Mouse (Mus musculus) Patski (cell line): ENCODE measurements around the gene Trim8. TPM values are rescaled to one million over a fixed set of nuclear protein-coding genes. Genes with fewer than 3 reads are reported as not detected.

ENCODE experiments used
- ATAC-seq: fragments of 100-300 bp; one replicate; pipeline ENCODE4 v1.8.0; 2021
- CTCF ChIA-PET: fragments of 350-600 bp; sonication (Branson Sonifier 250); formaldehyde crosslinking; loops from one replicate; lab custom pipeline; 2022; ENCODE audit warnings: inconsistent platforms; lab: Charles Lee
- POLR2A ChIA-PET: fragments of 350-600 bp; sonication (Branson Sonifier 250); formaldehyde crosslinking; loops from one replicate; lab custom pipeline; 2022; ENCODE audit warnings: antibody characterized with exemption, inconsistent platforms; lab: Charles Lee
- DNase-seq: peaks from one replicate; pipeline ENCODE4 v3.0.0-alpha.2; 2011; ENCODE audit warnings: low read depth, low spot score
- H3K27me3 ChIP-seq: fragments of 371-371 bp; one replicate; pipeline ENCODE4 v1.5.1; 2021
- CTCF ChIP-seq: fragments of 100-300 bp; IDR thresholded peaks from one replicate; pipeline ENCODE4 v1.5.1; 2021
- in situ Hi-C: fragments of 300-500 bp; cut with MboI; formaldehyde crosslinking; loops from 3 replicates; pipeline ENCODE4 v1.11.1; 2018; ENCODE audit warnings: low pct_unique_long_range_greater_than_20kb, mixed read lengths
- polyA plus RNA-seq: library from polyadenylated mRNA; unstranded; gene quantifications from one replicate; pipeline ENCODE4 v1.2.3, GENCODE M21; 2021

The Trim8 gene
- polyA plus RNA-seq, 1 experiment from 2014 or later = 89.9 TPM

- ChIA-PET POLR2A (interaction anchor here (0.6 to 19.4 kb wide), 11 partner anchors 9 to 106 kb away, joined by 3 to 388 read pairs (median 4); partner anchors contain the start of gene Sufu), CTCF (interaction anchor here (1.5 to 8.1 kb wide), 4 partner anchors 12 to 106 kb away, joined by 4 to 73 read pairs (median 14); partner anchors contain the start of gene Sufu)
- in situ Hi-C loops = loop anchor here (5.0 kb wide), 1 partner anchor 35 kb away; no protein-coding TSS in a partner anchor
- no peak for ATAC-seq
- H3K27me3 ChIP-seq = no peaks in the 10 kb centered on the region
- DNase-seq = no peak
- no peak for TF ChIP-seq CTCF
Measured at GRCm38 (mm10) chr19:46502471-46503166, 1.1 kb downstream of the Trim8 start.

GRCm38 (mm10) chr19:46503351-46504084 lies 2.0 kb downstream of the Trim8 start:
- TF ChIP-seq CTCF = no peak
- ChIA-PET CTCF (interaction anchor here (1.2 to 8.1 kb wide), 5 partner anchors 11 to 35 kb away, joined by 4 to 73 read pairs (median 5); no protein-coding TSS in a partner anchor), POLR2A (interaction anchor here (0.6 to 19.4 kb wide), 9 partner anchors 9 to 88 kb away, joined by 3 to 388 read pairs (median 4); no protein-coding TSS in a partner anchor)
- peak; percentile 13 for ATAC-seq
- peak; percentile 79 for DNase-seq
- in situ Hi-C loops = loop anchor here (5.0 kb wide), 1 partner anchor 34 kb away; no protein-coding TSS in a partner anchor
- H3K27me3 ChIP-seq = no peaks in the 10 kb centered on the region

GRCm38 (mm10) chr19:46504085-46504552 lies 2.6 kb downstream of the Trim8 start:
- ChIA-PET CTCF (interaction anchor here (1.2 to 8.1 kb wide), 5 partner anchors 10 to 34 kb away, joined by 4 to 73 read pairs (median 5); no protein-coding TSS in a partner anchor), POLR2A (interaction anchor here (5.3 to 19.4 kb wide), 3 partner anchors 8 to 25 kb away, joined by 36 to 388 read pairs (median 52); no protein-coding TSS in a partner anchor)
- DNase-seq (no peak), ATAC-seq (no peak)
- in situ Hi-C loops = loop anchor here (5.0 kb wide), 1 partner anchor 33 kb away; no protein-coding TSS in a partner anchor
- no peak for TF ChIP-seq CTCF
- no peaks in the 10 kb centered on the region for H3K27me3 ChIP-seq

GRCm38 (mm10) chr19:46504822-46505417 lies 3.4 kb downstream of the Trim8 start:
- no peak for ATAC-seq
- ChIA-PET POLR2A (interaction anchor here (8.3 to 19.4 kb wide), 2 partner anchors 13 to 24 kb away, joined by 52 to 388 read pairs; no protein-coding TSS in a partner anchor), CTCF (interaction anchor here (1.6 to 8.1 kb wide), 2 partner anchors 26 to 108 kb away, joined by 5 to 73 read pairs; partner anchors contain the start of gene Sufu)
- no peak for DNase-seq
- no peak for TF ChIP-seq CTCF
- in situ Hi-C loops = loop anchor here (5.0 kb wide), 1 partner anchor 32 kb away; no protein-coding TSS in a partner anchor
- H3K27me3 ChIP-seq = no peaks in the 10 kb centered on the region

GRCm38 (mm10) chr19:46505646-46506371 lies 4.3 kb downstream of the Trim8 start:
- ATAC-seq (no peak), DNase-seq (no peak)
- TF ChIP-seq CTCF = no peak
- in situ Hi-C loops = no loop called here
- ChIA-PET POLR2A (interaction anchor here (8.3 to 19.4 kb wide), 2 partner anchors 12 to 23 kb away, joined by 52 to 388 read pairs; no protein-coding TSS in a partner anchor), CTCF (interaction anchor here (1.0 to 8.1 kb wide), 3 partner anchors 9 to 109 kb away, joined by 3 to 73 read pairs (median 5); partner anchors contain the start of gene Sufu)
- H3K27me3 ChIP-seq = no peaks in the 10 kb centered on the region

- in situ Hi-C loops = no loop called here
- POLR2A ChIA-PET = interaction anchor here (8.3 to 19.4 kb wide), 2 partner anchors 11 to 22 kb away, joined by 52 to 388 read pairs; no protein-coding TSS in a partner anchor
- ATAC-seq = no peak
- H3K27me3 ChIP-seq = no peaks in the 10 kb centered on the region
- CTCF ChIA-PET = interaction anchor here (1.0 to 8.1 kb wide), 2 partner anchors 9 to 24 kb away, joined by 3 to 73 read pairs; no protein-coding TSS in a partner anchor
- DNase-seq = no peak
- no peak for TF ChIP-seq CTCF
Measured at GRCm38 (mm10) chr19:46506372-46506717, 4.8 kb downstream of the Trim8 start.

GRCm38 (mm10) chr19:46507181-46507581 lies 5.7 kb downstream of the Trim8 start:
- TF ChIP-seq CTCF = no peak
- ATAC-seq (no peak), DNase-seq (no peak)
- ChIA-PET CTCF (interaction anchor here (5.6 to 8.1 kb wide), 2 partner anchors 16 to 23 kb away, joined by 32 to 73 read pairs; no protein-coding TSS in a partner anchor), POLR2A (interaction anchor here (8.3 to 19.4 kb wide), 2 partner anchors 11 to 21 kb away, joined by 52 to 388 read pairs; no protein-coding TSS in a partner anchor)
- in situ Hi-C loops = no loop called here
- H3K27me3 ChIP-seq = no peaks in the 10 kb centered on the region

- DNase-seq = no peak
- H3K27me3 ChIP-seq = no peaks in the 10 kb centered on the region
- ChIA-PET POLR2A (interaction anchor here (8.3 to 19.4 kb wide), 2 partner anchors 10 to 21 kb away, joined by 52 to 388 read pairs; no protein-coding TSS in a partner anchor), CTCF (interaction anchor here (1.2 to 8.1 kb wide), 4 partner anchors 15 to 101 kb away, joined by 3 to 73 read pairs (median 37); no protein-coding TSS in a partner anchor)
- no peak for TF ChIP-seq CTCF
- peak; percentile 23 for ATAC-seq
- in situ Hi-C loops = no loop called here
Measured at GRCm38 (mm10) chr19:46507806-46508205, 6.3 kb downstream of the Trim8 start.
